Mouse (Mus musculus) erythroblast, embryonic 14.5 days (primary cell): Measurements from ENCODE around the gene Stpg3.

Experiments
- GATA1 ChIP-seq: IDR thresholded peaks from 2 replicates; pipeline ENCODE4 v1.6.1; 2012; ENCODE audit warnings: low read length, inconsistent platforms, mixed read lengths
- TAL1 ChIP-seq: IDR thresholded peaks from 3 replicates; pipeline ENCODE4 v1.6.1; 2012; ENCODE audit warnings: low read length, inconsistent platforms, mixed read lengths

- TF ChIP-seq GATA1 (no peak), TAL1 (no peak)
Measured at GRCm38 (mm10) chr2:25184496-25184895, 29.9 kb downstream of the Stpg3 start.
